Mouse (Mus musculus) lung, postnatal 10 days (tissue): Measurements from ENCODE around the gene A830018L16Rik.
A peak's percentile ranks its signal among the peaks of the same experiment; 100 is the strongest.
"Not testable (repeated sequence)": the region's sequence is repeated elsewhere in the genome, so short reads cannot be mapped to it uniquely, and the experiment has no call there.

ENCODE experiments used
- DNase-seq: peaks from one replicate; pipeline ENCODE4 v3.0.0; 2021

A830018L16Rik gene

GRCm38 (mm10) chr1:11413894-11414556, at the start of gene A830018L16Rik:
Gene A830018L16Rik (plus strand): TSS chr1:11414105.
- DNase-seq, result peak; percentile 73

- no peak for DNase-seq
Observed at GRCm38 (mm10) chr1:11385846-11386245, 28.1 kb upstream of the A830018L16Rik start.

- DNase-seq, result no peak
Observed at GRCm38 (mm10) chr1:11395408-11395807, 18.5 kb upstream of the A830018L16Rik start.

GRCm38 (mm10) chr1:11395996-11396736, 17.7 kb upstream of the A830018L16Rik start:
- DNase-seq, result no peak

- DNase-seq, result no peak
Observed at GRCm38 (mm10) chr1:11401159-11401558, 12.7 kb upstream of the A830018L16Rik start.

- no peak for DNase-seq
Observed at GRCm38 (mm10) chr1:11405527-11405926, 8.4 kb upstream of the A830018L16Rik start.

GRCm38 (mm10) chr1:11406026-11406425, 7.9 kb upstream of the A830018L16Rik start:
- DNase-seq, result no peak

GRCm38 (mm10) chr1:11414560-11414959, 655 bp downstream of the A830018L16Rik start:
- peak; percentile 4 for DNase-seq

GRCm38 (mm10) chr1:11427310-11427709, 13.4 kb downstream of the A830018L16Rik start:
- no peak for DNase-seq

- DNase-seq, result peak; percentile 33
Observed at GRCm38 (mm10) chr1:11458353-11458752, 44.4 kb downstream of the A830018L16Rik start.

GRCm38 (mm10) chr1:11466325-11466724, 52.4 kb downstream of the A830018L16Rik start:
- no peak for DNase-seq

- DNase-seq, result no peak
Observed at GRCm38 (mm10) chr1:11467065-11467643, 53.2 kb downstream of the A830018L16Rik start.

GRCm38 (mm10) chr1:11492936-11493335, 79.0 kb downstream of the A830018L16Rik start:
- DNase-seq, result no peak

GRCm38 (mm10) chr1:11501556-11501955, 87.7 kb downstream of the A830018L16Rik start:
- DNase-seq, result no peak

- not testable (repeated sequence) for DNase-seq
Observed at GRCm38 (mm10) chr1:11549810-11550209, 135.9 kb downstream of the A830018L16Rik start.

GRCm38 (mm10) chr1:11565309-11565708, 151.4 kb downstream of the A830018L16Rik start:
- DNase-seq, result peak; percentile 20

GRCm38 (mm10) chr1:11566730-11567129, 152.8 kb downstream of the A830018L16Rik start:
- DNase-seq, result no peak

- no peak for DNase-seq
Observed at GRCm38 (mm10) chr1:11567300-11567885, 153.5 kb downstream of the A830018L16Rik start.

GRCm38 (mm10) chr1:11570274-11570673, 156.4 kb downstream of the A830018L16Rik start:
- no peak for DNase-seq

- DNase-seq, result no peak
Observed at GRCm38 (mm10) chr1:11573462-11573861, 159.6 kb downstream of the A830018L16Rik start.

GRCm38 (mm10) chr1:11580026-11580425, 166.1 kb downstream of the A830018L16Rik start:
- no peak for DNase-seq

- DNase-seq, result no peak
Observed at GRCm38 (mm10) chr1:11588305-11588704, 174.4 kb downstream of the A830018L16Rik start.

- no peak for DNase-seq
Observed at GRCm38 (mm10) chr1:11650137-11650536, 236.2 kb downstream of the A830018L16Rik start.
